Mouse (Mus musculus) cerebellum, adult (tissue): ENCODE measurements around the gene Nphs1.

Source experiments
- ATAC-seq: cut with Nextera tagmentation; 2 replicates; pipeline ENCODE4 v1.9.2; 2017; ENCODE audit warnings: mild to moderate bottlenecking, moderate library complexity, mixed read lengths; ENCODE audit not compliant: insufficient number of reproducible peaks, low FRiP score, low TSS enrichment

Gene Nphs1

GRCm38 (mm10) chr7:30534633-30535577, 76.8 kb downstream of the Nphs1 start, which contains the start of gene Arhgap33:
Gene Arhgap33 (minus strand): TSS chr7:30535060.
- ATAC-seq, result peak; percentile 74; the same call in 1 of the 2 replicates
